Mouse (Mus musculus) heart, embryonic 11.5 days (tissue): ENCODE measurements around the gene Lrrc74b. TPM values are rescaled to one million over a fixed set of nuclear protein-coding genes. Genes with fewer than 3 reads are reported as not detected.

Experiments
- ATAC-seq: fragments of 200-750 bp; cut with Nextera tagmentation; replicated peaks from 2 replicates; pipeline ENCODE4 v1.8.0; 2017; ENCODE audit warnings: moderate library complexity; ENCODE audit not compliant: insufficient number of reproducible peaks, low FRiP score, low TSS enrichment
- H3K27ac ChIP-seq: fragments of 300-500 bp; sonication (generic); 2 replicates; pipeline ENCODE4 v1.5.1; 2014; ENCODE audit warnings: mild to moderate bottlenecking, low read depth, low read length
- H3K27me3 ChIP-seq: fragments of 300-500 bp; sonication (generic); 2 replicates; pipeline ENCODE4 v1.6.1; 2014; ENCODE audit warnings: mild to moderate bottlenecking, low read length, mixed read lengths; ENCODE audit not compliant: control insufficient read depth, insufficient read depth
- H3K36me3 ChIP-seq: fragments of 300-500 bp; sonication (generic); 2 replicates; pipeline ENCODE4 v1.6.1; 2014; ENCODE audit warnings: mild to moderate bottlenecking, low read length, moderate library complexity, mixed read lengths; ENCODE audit not compliant: control insufficient read depth, insufficient read depth
- H3K4me1 ChIP-seq: fragments of 300-500 bp; sonication (generic); 2 replicates; pipeline ENCODE4 v1.6.1; 2014; ENCODE audit warnings: low read length; ENCODE audit not compliant: control insufficient read depth, insufficient read depth
- H3K4me2 ChIP-seq: fragments of 300-500 bp; sonication (generic); 2 replicates; pipeline ENCODE4 v1.6.1; 2014; ENCODE audit warnings: mild to moderate bottlenecking, moderate library complexity
- H3K4me3 ChIP-seq: fragments of 300-500 bp; sonication (generic); 2 replicates; pipeline ENCODE4 v1.5.1; 2014; ENCODE audit warnings: low read depth, low read length
- H3K9ac ChIP-seq: fragments of 300-500 bp; sonication (generic); 2 replicates; pipeline ENCODE4 v1.6.1; 2014; ENCODE audit warnings: mild to moderate bottlenecking, low read depth, low read length, moderate library complexity
- H3K9me3 ChIP-seq: fragments of 300-500 bp; sonication (generic); replicated peaks from 2 replicates; pipeline ENCODE4 v1.6.1; 2016; ENCODE audit warnings: low read length; ENCODE audit not compliant: control insufficient read depth
- whole genome bisulfite sequencing: fragments of 180-500 bp; shearing (Covaris S2); extraction: QIAGEN DNeasy Blood & Tissue Kit; methylation state at CpG from one replicate; pipeline ENCODE4 v1.1.7; 2014; ENCODE audit not compliant: insufficient replicate concordance; 5-methylcytosine and 5-hydroxymethylcytosine counted together
- polyA plus RNA-seq: library from polyadenylated mRNA; unstranded; fragments of >200 nt; fragmentation: Nextera tagmentation; extraction: Ambion mirVana; gene quantifications from 2 replicates; pipeline ENCODE4 v1.2.1, GENCODE M21; 2014

The Lrrc74b gene
- polyA plus RNA-seq, 1 experiment from 2014 or later, result not detected

DNA sequence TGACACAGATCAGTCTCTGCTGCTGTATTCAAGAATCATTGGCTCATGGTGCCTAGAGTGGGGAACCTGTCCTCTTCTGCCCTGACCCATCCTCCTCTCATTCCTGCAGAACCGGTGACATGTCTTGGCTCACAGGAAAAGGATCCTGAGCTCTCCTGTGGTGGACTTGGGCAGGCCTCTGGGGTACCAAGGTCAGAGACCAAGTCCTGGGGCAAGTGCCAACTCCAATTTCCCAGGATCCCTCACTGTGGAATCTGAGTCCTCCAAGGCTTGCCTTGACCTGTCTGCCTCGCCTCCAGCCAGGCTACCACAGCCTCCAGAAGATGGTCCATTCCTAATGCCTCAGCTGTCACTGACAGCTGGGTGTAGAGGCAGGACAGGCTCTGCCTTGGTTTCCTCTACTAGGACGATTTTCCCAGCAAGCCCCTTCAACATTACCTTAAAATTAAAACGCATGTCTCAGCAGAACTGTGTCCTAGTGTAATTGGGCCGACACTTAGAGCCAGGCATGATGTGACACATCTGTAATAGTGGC is 54.0 kb downstream of the Lrrc74b start:
- Histone ChIP-seq H3K9ac (no peak overlapping the region), H3K4me2 (no peak overlapping the region), H3K27me3 (no peaks in the 10 kb centered on the region), H3K4me1 (peaks cover 14% of the 10 kb centered on the region), H3K27ac (no peak overlapping the region), H3K36me3 (0 out of 2 replicates have a peak, but pooled peaks cover 3% of the 10 kb centered on the region), H3K9me3 (no peaks in the 10 kb centered on the region), H3K4me3 (no peak overlapping the region)
- ATAC-seq, result no peak
- WGBS, result 82% methylated on average over 5 of the region's 5 CpGs

- no peaks in the 10 kb centered on the region for H3K27me3 ChIP-seq
- H3K4me3 ChIP-seq, result no peak overlapping the region
- no peak overlapping the region for H3K27ac ChIP-seq
- H3K9me3 ChIP-seq, result no peaks in the 10 kb centered on the region
- peaks cover 4% of the 10 kb centered on the region; the same call in 1 of the 2 replicates for H3K4me1 ChIP-seq
- no peak overlapping the region for H3K4me2 ChIP-seq
- ATAC-seq, result no peak
- WGBS, result 67% methylated on average over 4 of the region's 4 CpGs
- no peaks in the 10 kb centered on the region for H3K36me3 ChIP-seq
- no peak overlapping the region for H3K9ac ChIP-seq
These were observed 58.4 kb downstream of the Lrrc74b start for GRCm38 (mm10) chr16:17502681-17503080.

- 0 out of 2 replicates have a peak, but pooled peaks have one; percentile 14 for ATAC-seq
- Histone ChIP-seq H3K27ac (no peak overlapping the region), H3K4me2 (no peak overlapping the region), H3K4me1 (peaks cover 11% of the 10 kb centered on the region), H3K27me3 (no peaks in the 10 kb centered on the region), H3K9me3 (no peaks in the 10 kb centered on the region), H3K36me3 (no peaks in the 10 kb centered on the region), H3K4me3 (no peak overlapping the region), H3K9ac (no peak overlapping the region)
- 36% methylated on average over 10 of the region's 10 CpGs for WGBS
These were observed 61.7 kb downstream of the Lrrc74b start for GRCm38 (mm10) chr16:17499249-17499883.

DNA sequence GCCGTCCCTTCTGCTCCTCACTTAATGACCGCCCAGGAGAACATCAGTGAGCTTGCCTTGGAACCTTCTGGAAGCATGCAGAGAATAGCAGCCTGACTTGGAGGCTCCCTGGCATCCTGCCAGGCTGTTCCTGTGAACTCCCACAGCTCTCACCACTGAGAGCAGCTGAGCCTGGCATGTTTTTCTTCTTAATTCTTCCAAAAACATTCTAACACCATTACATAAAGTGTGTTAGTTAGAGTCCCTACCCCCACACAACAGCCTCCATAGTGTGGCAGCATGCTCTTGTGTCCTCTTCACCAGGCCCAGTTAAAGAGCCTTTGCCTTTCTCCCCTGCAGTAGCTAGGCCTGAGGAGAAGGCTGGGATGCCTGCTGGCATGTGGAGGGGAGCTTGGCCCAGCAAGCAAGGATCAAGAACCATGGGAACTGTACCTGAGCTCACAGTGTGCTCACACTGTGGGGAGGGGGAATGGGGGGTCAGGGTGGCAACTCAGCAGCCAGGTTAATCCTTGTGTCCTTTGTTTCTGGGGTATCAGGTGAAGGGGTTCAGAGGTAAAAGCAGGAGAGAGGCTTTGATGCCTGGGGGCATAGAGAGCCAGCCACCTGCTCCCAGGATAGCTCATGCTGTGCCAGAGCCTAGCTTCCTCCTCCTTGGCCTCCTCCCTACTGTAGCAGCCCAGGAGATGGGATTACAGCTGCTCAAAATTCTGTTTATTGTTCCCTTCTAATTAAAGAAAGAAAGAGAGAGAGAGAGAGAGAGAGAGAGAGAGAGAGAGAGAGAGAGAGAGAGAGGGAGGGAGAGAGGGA is 64.3 kb downstream of the Lrrc74b start:
- no peak overlapping the region for H3K4me2 ChIP-seq
- H3K27me3 ChIP-seq, result peaks cover 2% of the 10 kb centered on the region; the same call in 1 of the 2 replicates
- no peak overlapping the region for H3K4me3 ChIP-seq
- ATAC-seq, result no peak
- 70% methylated on average over 2 of the region's 2 CpGs for WGBS
- no peak overlapping the region for H3K9ac ChIP-seq
- peaks cover 11% of the 10 kb centered on the region for H3K4me1 ChIP-seq
- no peaks in the 10 kb centered on the region for H3K36me3 ChIP-seq
- H3K9me3 ChIP-seq, result no peaks in the 10 kb centered on the region
- H3K27ac ChIP-seq, result no peak overlapping the region

Other genes starting within 250 kb of the Lrrc74b start
- gene Serpind1, start 229.9 kb downstream of the Lrrc74b start, polyA plus RNA-seq, result 0.61 and 2.5 TPM in 2 replicates
- gene Snap29, start 155.3 kb downstream of the Lrrc74b start, polyA plus RNA-seq, result 6.0 and 6.5 TPM in 2 replicates
- 36.8 and 38.3 TPM in 2 replicates for gene Pi4ka, start 154.9 kb downstream of the Lrrc74b start, polyA plus RNA-seq
- gene Crkl, start 109.3 kb downstream of the Lrrc74b start, polyA plus RNA-seq, result 47.8 and 49.6 TPM in 2 replicates
- 0.54 and 0.68 TPM in 2 replicates for gene Aifm3, start 71.6 kb downstream of the Lrrc74b start, polyA plus RNA-seq
- gene Lztr1, start 52.6 kb downstream of the Lrrc74b start, polyA plus RNA-seq, result 46.6 and 47.4 TPM in 2 replicates
- gene Thap7, start 30.1 kb downstream of the Lrrc74b start, polyA plus RNA-seq, result 31.4 and 34.0 TPM in 2 replicates
- gene P2rx6, start 638 bp upstream of the Lrrc74b start, polyA plus RNA-seq, result 0.51 and 0.70 TPM in 2 replicates
- 5.4 and 6.2 TPM in 2 replicates for gene Slc7a4, start 22.0 kb upstream of the Lrrc74b start, polyA plus RNA-seq
- gene Smpd4, start 58.1 kb upstream of the Lrrc74b start, polyA plus RNA-seq, result 34.9 and 37.7 TPM in 2 replicates
- gene Ccdc74a, start 85.2 kb upstream of the Lrrc74b start, polyA plus RNA-seq, result 3.7 and 5.3 TPM in 2 replicates
- 31.6 and 32.9 TPM in 2 replicates for gene Med15, start 171.6 kb upstream of the Lrrc74b start, polyA plus RNA-seq
- gene Klhl22, start 198.4 kb upstream of the Lrrc74b start, polyA plus RNA-seq, result 43.2 and 44.1 TPM in 2 replicates
- gene Scarf2, start 236.0 kb upstream of the Lrrc74b start, polyA plus RNA-seq, result 7.2 and 9.6 TPM in 2 replicates